Mouse (Mus musculus): ENCODE data around the gene Prmt2. TPM values are rescaled to one million over a fixed set of nuclear protein-coding genes. Genes with fewer than 3 reads are reported as not detected.
A peak's percentile ranks its signal among the peaks of the same experiment; 100 is the strongest.

The Prmt2 gene
- total RNA-seq (2021), result 1 to 10 TPM; 4.1 to 5.8 TPM
- long read RNA-seq, experiment 1, partial matches to known transcripts, result 0 of 8 reads
- long read RNA-seq, experiment 1, other reads (novel, unspliced or antisense), result 1 of 8 reads
- long read RNA-seq, experiment 2, transcript Prmt2-201 (11 exons, 2,016 nt), result major isoform, 8 of 13 reads
- long read RNA-seq, experiment 2, partial matches to known transcripts, result 1 of 13 reads
- long read RNA-seq, experiment 2, other reads (novel, unspliced or antisense), result 0 of 13 reads

DNA sequence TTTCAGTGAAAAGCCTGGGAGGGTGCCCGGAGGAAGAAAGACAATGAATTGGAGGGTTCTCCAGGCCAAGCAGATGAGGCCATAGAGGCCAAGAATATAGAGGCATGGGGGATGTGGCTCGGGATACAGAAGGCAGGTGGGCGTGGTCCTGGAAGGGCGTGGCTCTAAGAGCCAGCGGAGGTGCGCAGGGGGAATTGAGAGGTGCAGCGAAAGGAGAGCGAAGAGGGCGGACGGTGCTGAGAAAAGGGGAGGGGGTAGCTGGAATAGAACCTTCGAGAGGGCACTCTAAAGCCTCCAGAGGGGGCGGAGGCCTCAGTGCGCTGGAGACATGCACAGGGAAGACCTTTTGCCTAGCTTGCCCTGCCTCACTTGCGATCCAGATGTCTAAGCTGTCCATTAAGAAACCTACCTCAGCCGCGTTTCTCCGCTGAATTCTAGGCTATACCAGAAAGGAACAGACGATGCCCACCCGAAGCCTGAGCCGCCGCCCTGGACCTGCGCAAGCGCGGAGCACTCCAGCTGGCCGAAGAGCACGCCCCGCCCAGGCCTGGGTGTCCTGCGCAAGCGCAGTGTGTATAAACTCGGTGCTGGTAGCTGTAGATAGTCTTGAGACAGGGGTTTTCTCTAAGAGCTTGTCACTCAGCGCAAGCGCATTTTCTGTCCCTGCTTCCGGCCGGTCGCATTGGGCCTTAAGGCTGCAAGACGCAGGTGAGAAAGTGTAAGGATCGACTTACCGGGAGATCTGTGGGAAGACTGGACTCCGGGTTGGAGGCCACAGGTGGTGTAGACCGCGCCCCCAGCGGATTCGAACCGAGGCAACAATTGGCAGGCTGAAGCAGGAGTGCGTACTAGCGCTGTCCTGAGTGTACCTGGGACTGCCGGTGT lies at the start of gene Prmt2:
Gene Prmt2 (minus strand): TSS at position 525 of the 885 bp plus-strand sequence.
- DNase-seq, result peak; percentile 91
- intact Hi-C loops (cut with DNase I; ENCODE audit: low total_unique reads), result no loop called here

DNA sequence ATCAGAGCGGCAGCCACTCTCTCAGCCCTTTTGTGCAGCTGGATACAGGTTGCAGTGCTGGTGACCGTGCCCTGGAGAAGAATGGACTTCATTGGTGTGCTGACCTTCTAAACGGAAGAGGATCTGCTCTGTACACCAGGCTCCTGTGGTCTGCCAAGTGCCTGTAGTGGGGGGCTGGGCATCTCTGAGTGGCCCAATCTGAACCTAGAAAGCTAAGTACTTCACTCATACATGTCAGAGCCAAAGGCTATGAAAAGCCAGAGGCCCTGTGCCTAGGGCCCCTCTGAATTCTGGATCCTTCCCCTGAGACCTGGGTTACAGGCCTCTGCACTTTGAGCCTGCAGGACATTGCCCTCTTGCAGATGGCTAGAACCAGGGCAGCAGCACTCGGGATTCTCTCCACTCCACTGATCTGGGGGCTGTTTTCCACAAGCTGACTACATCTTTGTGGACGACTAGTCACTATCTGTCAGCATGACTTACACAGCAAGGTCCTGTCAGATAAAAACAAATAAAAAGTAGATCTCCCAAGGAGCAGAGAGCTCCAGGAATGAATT lies 41.0 kb upstream of the Prmt2 start:
- intact Hi-C loops (cut with DNase I; ENCODE audit: low total_unique reads), result no loop called here
- no peak for DNase-seq

DNA sequence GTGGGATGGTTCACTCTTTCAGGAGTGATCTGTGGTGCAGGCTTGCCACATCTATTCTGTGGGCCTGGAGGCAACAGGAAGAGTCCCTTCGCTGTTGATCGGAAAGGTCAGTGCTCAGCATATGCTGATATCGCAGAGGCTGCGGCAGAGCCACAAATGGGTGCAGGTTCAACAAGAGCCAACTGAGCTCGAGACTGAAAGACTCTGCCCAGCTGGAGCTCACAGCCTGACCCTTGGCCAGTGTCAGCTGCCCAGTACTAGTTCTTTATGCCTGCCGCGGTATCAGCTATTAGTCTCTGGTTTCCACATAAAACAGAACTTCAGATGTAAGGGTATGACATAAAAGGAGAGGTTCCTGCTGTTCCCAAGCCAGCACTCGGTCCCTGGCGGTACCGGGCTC lies 37.6 kb upstream of the Prmt2 start:
- intact Hi-C loops (cut with DNase I; ENCODE audit: low total_unique reads), result no loop called here
- DNase-seq, result no peak

GRCm38 (mm10) chr10:76271238-76271637 lies 33.6 kb upstream of the Prmt2 start:
- peak; percentile 25 for DNase-seq
- intact Hi-C loops (cut with DNase I; ENCODE audit: low total_unique reads), result no loop called here

- intact Hi-C loops (cut with DNase I; ENCODE audit: low total_unique reads), result no loop called here
- no peak for DNase-seq
These were observed 24.8 kb upstream of the Prmt2 start for GRCm38 (mm10) chr10:76262431-76262830.

DNA sequence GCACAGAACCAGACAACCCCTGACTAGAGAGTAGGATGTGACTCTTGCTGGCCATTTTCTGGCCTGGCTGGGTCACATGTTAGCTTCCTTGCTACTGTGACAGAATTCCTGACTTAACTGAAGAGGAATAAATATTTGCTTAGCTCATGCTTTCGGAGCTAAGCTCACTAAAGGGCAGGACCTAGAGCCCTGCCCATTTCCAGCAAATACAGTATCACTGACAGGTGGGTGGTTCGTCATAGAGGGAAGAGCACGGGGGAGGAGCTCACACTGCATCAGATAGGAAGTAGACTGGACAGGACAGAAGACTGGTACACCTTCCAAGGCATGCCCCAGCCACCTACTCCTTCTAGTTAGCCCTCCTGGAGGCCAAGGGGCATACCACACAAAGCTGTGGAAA lies 23.8 kb upstream of the Prmt2 start:
- no peak for DNase-seq
- intact Hi-C loops (cut with DNase I; ENCODE audit: low total_unique reads), result no loop called here

GRCm38 (mm10) chr10:76260358-76261059 lies 22.8 kb upstream of the Prmt2 start:
- intact Hi-C loops (cut with DNase I; ENCODE audit: low total_unique reads), result no loop called here
- no peak for DNase-seq

DNA sequence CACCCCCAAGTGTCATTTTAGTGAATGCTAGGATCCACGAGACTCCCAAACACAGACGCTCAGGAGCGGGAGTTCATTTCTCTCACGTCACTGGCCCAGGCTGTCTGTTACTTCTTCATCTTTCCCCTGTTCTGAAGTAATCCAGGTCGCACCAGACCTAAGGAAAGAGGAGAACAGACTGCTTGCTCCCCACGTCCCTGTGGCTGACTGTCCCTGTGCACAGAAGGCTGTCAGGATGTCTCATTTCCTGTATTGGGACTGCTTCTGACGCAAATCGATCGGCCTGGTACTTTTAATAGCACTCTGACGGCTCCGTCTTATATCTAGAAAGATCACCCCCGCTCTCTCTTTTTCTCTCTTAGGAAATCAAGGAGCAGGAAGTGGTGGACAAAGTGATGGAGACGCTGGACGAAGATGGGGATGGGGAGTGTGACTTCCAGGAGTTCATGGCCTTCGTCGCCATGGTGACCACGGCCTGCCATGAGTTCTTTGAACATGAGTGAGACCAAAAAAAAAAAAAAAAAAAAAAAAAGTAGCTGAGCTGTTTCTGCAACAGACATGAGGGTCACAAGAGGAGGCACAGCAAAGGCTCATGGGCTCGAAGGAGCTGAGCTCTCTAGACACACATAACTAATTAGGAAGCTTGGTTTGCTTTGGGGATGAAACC lies 22.0 kb upstream of the Prmt2 start:
- DNase-seq, result no peak
- intact Hi-C loops (cut with DNase I; ENCODE audit: low total_unique reads), result no loop called here

DNA sequence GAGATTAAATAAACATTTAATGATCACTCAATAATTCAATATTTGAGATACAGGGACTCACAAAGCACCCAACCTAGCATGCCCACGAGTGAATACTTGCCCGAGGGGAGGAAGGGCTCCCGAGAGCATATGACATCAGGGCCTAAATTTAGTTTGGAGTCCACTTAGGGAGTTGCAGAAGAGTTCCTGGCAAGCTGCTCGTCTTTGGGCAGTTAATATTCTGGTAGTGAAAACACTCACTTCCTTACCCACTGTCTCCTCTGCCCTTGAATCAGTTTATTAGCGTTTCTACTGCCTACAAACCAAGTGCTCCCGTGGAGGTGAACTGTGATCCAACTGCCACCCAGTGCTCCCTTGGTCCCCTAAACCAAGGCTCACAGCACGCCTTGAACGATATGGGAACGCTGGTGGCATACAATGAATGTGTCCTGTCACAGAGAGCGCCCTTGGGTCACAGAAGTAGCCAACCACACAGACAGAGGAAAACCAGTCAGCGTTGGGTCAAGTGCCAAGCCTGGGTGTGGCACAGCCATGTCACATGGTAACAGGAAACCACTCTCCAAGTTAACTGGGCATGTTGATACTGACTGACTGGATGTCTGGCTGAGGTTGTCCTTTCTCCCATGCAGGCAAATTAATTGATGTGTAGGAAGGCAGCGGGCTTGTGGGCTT lies 20.2 kb upstream of the Prmt2 start:
- DNase-seq, result peak; percentile 68
- intact Hi-C loops (cut with DNase I; ENCODE audit: low total_unique reads), result no loop called here

DNA sequence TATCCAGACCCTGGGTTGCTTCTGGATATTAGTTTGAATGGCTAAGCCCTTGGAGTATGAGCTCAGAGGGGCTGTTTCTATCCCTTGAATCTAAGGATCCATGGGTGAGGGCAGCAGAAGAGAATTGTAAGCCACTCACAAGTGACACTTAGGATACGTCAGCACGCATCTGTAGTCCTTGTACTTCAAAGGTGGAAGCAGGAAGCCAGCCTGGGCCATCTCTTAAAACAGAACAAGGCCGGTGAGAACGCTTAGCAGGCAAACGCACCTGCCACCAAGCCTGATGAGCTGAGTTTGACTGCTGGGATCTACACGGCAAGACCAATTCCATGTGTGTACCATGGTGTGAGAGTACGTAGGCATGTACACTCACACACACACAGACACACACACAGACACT lies 19.6 kb upstream of the Prmt2 start:
- no peak for DNase-seq
- intact Hi-C loops (cut with DNase I; ENCODE audit: low total_unique reads), result no loop called here

GRCm38 (mm10) chr10:76255617-76256016 lies 18.0 kb upstream of the Prmt2 start:
- intact Hi-C loops (cut with DNase I; ENCODE audit: low total_unique reads), result no loop called here
- no peak for DNase-seq

DNA sequence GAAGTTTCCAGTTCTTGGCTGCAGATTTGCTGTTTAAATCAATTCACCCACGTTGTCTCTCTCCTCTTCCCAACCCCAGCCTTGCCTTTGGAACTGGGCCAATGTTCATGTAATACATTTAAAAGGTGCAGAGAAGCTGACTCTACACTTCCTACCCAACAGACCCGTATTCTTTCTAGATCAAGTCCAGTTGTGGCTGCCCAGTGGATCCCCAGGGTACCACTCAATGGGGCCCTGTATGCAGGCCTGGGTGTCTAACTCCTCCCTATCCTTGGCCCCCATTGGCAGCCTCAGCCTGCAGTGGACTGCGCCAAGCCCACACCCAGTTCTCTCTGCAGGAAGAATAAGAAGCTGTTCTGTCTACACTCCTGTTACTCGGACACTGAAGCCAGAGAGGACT lies 15.9 kb upstream of the Prmt2 start, which contains the start of gene S100b:
Gene S100b (plus strand): TSS at position 318 of the 400 bp plus-strand sequence.
- intact Hi-C loops (cut with DNase I; ENCODE audit: low total_unique reads), result no loop called here

GRCm38 (mm10) chr10:76253079-76253478 lies 15.4 kb upstream of the Prmt2 start:
- intact Hi-C loops (cut with DNase I; ENCODE audit: low total_unique reads), result no loop called here
- DNase-seq, result no peak

More for the DNA sequence above, 15.9 kb upstream of the Prmt2 start, which contains the start of gene S100b:
- DNase-seq, result peak; percentile 56

- intact Hi-C loops (cut with DNase I; ENCODE audit: low total_unique reads), result no loop called here
- DNase-seq, result no peak
These were observed 13.2 kb upstream of the Prmt2 start for GRCm38 (mm10) chr10:76250870-76251269.

DNA sequence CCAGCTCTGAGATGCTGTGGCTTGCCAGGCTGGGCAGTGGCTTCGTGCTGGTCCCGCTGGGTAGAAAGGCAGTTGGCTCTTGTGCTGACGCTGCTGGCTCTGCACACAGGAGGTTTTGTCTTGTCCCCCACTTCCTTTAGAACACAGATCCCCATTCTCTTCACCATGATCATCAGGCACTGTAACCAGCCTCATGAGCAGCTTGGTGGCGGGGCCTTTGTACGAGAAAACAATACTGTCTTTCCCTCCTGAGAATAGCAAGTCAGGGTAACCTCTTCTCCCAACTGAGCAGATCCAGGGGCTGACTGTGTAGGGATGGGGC lies 10.9 kb upstream of the Prmt2 start:
- no peak for DNase-seq
- intact Hi-C loops (cut with DNase I; ENCODE audit: low total_unique reads), result no loop called here

DNA sequence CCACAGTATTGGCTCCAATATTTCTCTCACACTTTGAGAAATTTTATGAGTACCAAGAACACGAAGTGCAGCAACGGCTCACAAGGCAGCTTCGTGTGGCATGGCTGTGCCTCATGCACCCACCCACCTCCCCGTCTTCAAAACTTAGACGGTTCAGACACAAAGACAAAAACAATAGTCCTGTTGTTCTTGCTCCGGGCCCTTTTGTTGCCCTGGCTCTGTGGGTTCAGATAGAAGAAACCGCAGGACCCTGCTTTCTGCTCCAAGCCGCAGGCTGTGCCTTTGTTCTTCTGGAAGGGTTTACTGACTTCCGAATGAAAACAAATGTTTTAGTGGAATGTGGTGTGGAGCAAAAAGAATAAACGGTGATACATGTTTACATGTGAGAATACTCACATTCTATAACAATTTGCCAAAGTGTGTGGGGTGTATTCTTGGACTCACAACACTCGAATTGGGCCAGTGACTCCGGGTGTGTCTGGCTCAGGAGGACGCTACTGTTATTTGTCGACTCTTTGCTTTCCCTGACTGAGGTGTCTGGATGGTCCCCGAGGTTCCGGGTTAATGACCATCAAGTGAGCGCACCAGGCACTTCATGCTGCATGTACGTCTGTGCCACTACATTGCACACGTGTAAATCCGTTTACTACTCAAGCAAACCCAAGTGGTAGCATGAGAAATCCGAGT lies 10.4 kb upstream of the Prmt2 start:
- intact Hi-C loops (cut with DNase I; ENCODE audit: low total_unique reads), result no loop called here

GRCm38 (mm10) chr10:76246601-76247000 lies 8.9 kb upstream of the Prmt2 start:
- no peak for DNase-seq
- intact Hi-C loops (cut with DNase I; ENCODE audit: low total_unique reads), result no loop called here

More for the DNA sequence above, 10.4 kb upstream of the Prmt2 start:
- no peak for DNase-seq

- no peak for DNase-seq
- intact Hi-C loops (cut with DNase I; ENCODE audit: low total_unique reads), result no loop called here
These were observed 7.4 kb upstream of the Prmt2 start for GRCm38 (mm10) chr10:76245106-76245505.

All from gastrocnemius, postnatal 14 days (tissue).